Mouse (Mus musculus): ENCODE measurements at regions not wholly inside any gene's neighbourhood (a gene's known extent, or its start where the extent isn't known, plus 50 kb on each side); places are given as distances from the start of the nearest gene placed in this dataset.

- DNase-seq (ENCODE audit: low read depth, low spot score) = no peak
These were observed 437.8 kb downstream of the Adam3 start for GRCm38 (mm10) chr8:24287861-24288260.

GRCm38 (mm10) chr8:24284966-24285365, 440.7 kb downstream of the Adam3 start:
- DNase-seq (ENCODE audit: low read depth, low spot score) = peak; percentile 2

GRCm38 (mm10) chr8:24283901-24284405, 441.7 kb downstream of the Adam3 start:
- no peak for DNase-seq (ENCODE audit: low read depth, low spot score)

- no peak for DNase-seq (ENCODE audit: low read depth, low spot score)
These were observed 445.4 kb downstream of the Adam3 start for GRCm38 (mm10) chr8:24280296-24280695.

- no peak for DNase-seq (ENCODE audit: low read depth, low spot score)
These were observed 447.3 kb downstream of the Adam3 start for GRCm38 (mm10) chr8:24278391-24278790.

GRCm38 (mm10) chr8:24261359-24261758, 464.3 kb downstream of the Adam3 start:
- DNase-seq (ENCODE audit: low read depth, low spot score) = no peak

- DNase-seq (ENCODE audit: low read depth, low spot score) = no peak
These were observed 467.0 kb downstream of the Adam3 start for GRCm38 (mm10) chr8:24258622-24259021.

- DNase-seq (ENCODE audit: low read depth, low spot score) = no peak
These were observed 483.4 kb downstream of the Adam3 start for GRCm38 (mm10) chr8:24242211-24242610.

GRCm38 (mm10) chr8:24240211-24240983, 485.3 kb downstream of the Adam3 start:
- no peak for DNase-seq (ENCODE audit: low read depth, low spot score)

- DNase-seq (ENCODE audit: low read depth, low spot score) = peak; percentile 19
These were observed 490.7 kb downstream of the Adam3 start for GRCm38 (mm10) chr8:24234981-24235380.

- DNase-seq (ENCODE audit: low read depth, low spot score) = no peak
These were observed 497.5 kb downstream of the Adam3 start for GRCm38 (mm10) chr8:24228148-24228547.

- DNase-seq (ENCODE audit: low read depth, low spot score) = no peak
These were observed 498.1 kb downstream of the Adam3 start for GRCm38 (mm10) chr8:24227331-24228072.

- no peak for DNase-seq (ENCODE audit: low read depth, low spot score)
These were observed 505.4 kb downstream of the Adam3 start for GRCm38 (mm10) chr8:24220222-24220621.

GRCm38 (mm10) chr8:24216655-24217054, 509.0 kb downstream of the Adam3 start:
- DNase-seq (ENCODE audit: low read depth, low spot score) = no peak

GRCm38 (mm10) chr8:24215510-24216138, 510.0 kb downstream of the Adam3 start:
- DNase-seq (ENCODE audit: low read depth, low spot score) = no peak

- no peak for DNase-seq (ENCODE audit: low read depth, low spot score)
These were observed 511.3 kb downstream of the Adam3 start for GRCm38 (mm10) chr8:24214315-24214714.

- no peak for DNase-seq (ENCODE audit: low read depth, low spot score)
These were observed 513.1 kb downstream of the Adam3 start for GRCm38 (mm10) chr8:24212216-24213200.

- DNase-seq (ENCODE audit: low read depth, low spot score) = no peak
These were observed 514.6 kb downstream of the Adam3 start for GRCm38 (mm10) chr8:24211091-24211490.

Data from skeletal muscle tissue, adult 2 months (tissue).